Mouse (Mus musculus): ENCODE data around the gene Mxi1. TPM values are rescaled to one million over a fixed set of nuclear protein-coding genes. Genes with fewer than 3 reads are reported as not detected.
A peak's percentile ranks its signal among the peaks of the same experiment; 100 is the strongest.

Gene Mxi1
- total RNA-seq, 2 experiments from 2014 or later, result 27.7 to 31.0 TPM

- DNase-seq, result no peak
Observed at GRCm38 (mm10) chr19:53322438-53323048, 12.2 kb downstream of the Mxi1 start.

GRCm38 (mm10) chr19:53324866-53325265 lies 14.5 kb downstream of the Mxi1 start:
- DNase-seq, result no peak

DNA sequence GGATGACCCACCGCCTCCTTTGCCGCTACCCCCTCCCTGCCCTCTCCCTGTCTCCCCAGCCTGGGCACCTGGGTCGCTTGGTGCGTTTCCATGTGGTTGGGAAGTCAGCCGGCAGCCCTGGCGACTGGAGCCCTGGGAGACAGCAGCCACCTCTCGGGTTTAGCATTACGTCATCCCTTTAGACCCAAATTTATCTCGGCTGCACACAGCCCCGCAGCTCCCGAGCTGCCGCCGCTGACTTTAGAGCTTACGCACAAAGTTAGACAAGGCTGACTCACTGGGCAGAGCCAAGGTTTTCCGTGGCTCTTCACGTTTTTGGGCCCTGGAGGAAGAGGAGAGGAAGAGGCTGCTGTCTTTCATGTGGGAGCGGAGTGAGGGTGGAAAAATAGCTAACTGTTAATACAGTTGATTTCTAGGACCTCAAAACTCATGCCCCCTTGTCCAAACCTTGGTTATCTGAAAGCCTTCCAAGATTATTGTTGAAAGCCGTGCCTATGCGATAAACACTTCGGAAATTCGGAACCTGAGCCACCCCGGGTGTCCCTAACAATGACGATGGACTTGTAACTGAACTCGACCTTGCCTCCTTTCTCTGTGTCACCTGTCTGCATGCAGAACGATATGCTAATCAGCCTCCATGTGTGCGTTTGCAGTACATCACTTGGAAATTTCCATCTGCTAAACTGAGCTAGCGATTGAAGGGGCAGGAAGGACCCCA lies 15.4 kb downstream of the Mxi1 start:
- DNase-seq, result peak; percentile 49

DNA sequence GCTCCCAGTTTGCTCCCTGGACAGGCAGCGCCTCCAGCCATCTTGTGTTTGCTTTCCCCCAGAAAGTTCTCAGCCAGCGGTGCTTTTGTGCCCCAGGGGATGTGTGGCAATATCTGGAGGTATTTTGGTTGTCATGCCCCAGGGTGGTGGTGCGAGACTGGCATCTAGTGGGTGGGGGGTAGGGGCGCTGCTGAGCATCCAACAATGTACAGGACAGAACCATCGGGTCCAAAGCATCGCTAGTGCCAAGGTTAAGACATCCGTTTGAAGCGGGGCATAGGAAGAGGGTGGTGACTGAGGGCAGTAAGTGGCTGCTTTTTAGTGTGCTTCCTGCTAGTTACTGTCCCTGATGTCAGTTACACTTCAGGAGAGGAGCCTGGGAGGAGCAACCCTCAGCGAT lies 17.8 kb downstream of the Mxi1 start:
- DNase-seq, result no peak

DNA sequence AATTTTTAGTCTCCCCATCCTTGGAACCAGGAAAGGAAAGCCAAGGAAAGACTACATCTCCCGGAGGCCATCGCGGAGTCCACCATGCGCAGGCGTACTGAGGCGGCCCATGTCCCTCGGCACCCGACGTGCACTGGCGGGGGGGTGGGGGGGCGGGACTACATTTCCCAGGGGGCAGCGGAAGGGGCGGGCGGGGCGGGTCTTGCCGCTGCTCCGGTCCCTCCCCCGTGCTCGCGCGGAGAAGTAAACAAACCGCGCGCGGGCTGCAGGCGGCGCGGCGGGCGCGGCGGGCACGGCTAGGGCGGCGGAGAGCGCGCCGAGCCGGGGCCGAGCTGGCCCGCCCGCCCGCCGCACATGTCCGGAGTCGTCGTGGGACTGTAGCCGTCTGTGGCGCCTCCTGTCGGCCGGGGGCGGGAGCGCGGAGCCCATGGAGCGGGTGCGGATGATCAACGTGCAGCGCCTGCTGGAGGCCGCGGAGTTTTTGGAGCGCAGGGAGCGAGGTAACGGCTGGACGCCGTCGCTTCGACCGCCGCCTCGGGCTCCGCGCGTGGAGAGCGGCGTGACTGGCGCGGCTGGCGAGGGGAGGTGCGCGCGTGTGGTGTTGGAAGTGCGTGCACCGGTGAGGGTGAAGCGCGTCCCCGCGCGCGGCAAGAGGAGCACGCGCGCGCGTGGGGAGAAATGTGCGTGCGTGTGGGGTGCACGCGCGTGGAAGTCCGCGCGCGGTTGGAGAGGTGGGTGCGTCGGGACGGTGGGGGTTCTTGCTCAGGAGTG lies 19.1 kb downstream of the Mxi1 start:
- peak; percentile 93 for DNase-seq

DNA sequence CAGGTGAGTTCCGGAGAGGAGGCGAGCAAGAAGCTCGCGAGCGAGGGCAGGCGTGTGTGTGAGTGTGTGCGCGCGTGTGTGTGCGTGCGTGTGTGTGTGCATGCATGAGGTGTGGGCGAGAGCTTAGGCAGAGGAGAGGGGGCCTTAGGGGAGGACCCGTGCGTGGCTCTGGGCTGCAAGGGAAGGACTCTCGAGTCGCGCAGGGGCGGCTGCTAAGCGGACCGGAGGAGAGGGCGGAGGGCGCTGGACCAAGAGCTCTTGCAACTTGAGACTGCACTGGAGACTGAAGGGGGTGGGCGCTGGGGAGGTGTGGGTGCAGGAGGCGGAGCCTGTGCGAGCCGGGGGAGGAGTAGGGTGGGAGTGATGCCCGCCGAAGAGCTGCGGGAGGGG lies 19.7 kb downstream of the Mxi1 start:
- peak; percentile 72 for DNase-seq

DNA sequence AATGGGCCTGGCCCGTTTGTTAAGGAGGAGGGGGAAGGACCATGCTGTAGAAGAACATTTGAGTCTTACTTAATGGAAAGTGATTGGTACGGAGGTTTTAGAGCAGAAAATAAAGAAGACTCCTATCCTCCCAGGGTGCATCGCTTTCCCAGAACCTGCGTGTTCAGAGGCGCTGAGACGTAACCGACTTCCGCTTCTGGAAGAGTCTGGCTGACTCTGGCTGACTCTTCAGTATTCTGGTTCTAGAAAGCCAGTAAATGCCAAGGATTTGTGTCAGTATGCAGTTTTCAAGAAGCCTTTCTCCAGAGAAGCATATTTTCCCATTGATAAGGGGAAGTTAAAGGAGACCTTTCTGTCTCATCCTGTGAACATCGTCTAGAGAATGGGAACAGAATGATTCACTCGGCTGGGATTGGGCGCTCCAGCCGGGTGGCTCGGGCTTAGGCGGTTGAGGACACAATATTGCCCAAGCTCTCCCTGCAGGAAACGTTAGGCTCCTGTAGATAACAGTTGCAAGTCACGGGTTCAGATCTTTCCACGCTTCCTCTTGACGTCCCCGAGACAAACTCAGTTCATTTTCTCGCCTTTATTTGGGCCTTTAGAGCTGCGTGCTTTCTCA lies 21.7 kb downstream of the Mxi1 start:
- no peak for DNase-seq

DNA sequence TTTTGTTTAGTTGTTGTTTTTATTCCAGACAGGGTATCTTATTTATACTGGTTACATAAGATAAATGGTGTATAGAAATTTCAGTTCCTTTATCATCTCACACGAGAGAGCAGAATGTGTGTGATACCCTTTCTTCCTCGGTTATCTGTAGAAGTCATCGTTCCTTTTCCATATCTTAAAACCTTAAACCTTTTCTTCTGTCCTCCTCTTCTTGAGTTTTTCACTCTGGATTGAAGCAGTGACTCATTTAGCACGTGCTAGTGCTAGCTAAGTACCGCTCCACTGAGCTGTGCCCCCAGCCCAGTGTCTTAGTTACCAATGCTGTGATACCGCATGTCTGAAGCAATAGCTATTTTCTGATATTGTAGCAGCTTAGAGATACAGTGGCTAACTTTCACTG lies 23.4 kb downstream of the Mxi1 start:
- DNase-seq, result no peak

DNA sequence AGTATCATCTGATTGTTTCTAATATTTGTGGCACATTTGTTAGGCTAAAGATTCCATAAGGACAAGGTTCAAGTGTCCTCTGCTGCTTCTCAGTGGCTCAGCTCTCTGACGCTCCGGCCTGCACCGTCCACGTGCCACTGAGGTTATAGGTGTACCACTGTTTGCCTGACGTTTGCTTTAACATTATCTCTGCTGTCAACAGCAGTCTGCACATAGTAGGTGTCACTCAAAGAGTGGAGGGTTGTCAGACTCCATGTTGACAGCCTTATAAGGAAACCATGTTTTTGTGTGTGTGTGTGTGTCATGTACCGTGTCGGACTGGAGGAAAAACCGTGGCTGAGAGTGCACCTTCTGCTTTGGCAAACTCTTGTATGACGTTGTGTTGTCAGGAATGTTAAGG lies 24.9 kb downstream of the Mxi1 start:
- DNase-seq, result no peak

DNA sequence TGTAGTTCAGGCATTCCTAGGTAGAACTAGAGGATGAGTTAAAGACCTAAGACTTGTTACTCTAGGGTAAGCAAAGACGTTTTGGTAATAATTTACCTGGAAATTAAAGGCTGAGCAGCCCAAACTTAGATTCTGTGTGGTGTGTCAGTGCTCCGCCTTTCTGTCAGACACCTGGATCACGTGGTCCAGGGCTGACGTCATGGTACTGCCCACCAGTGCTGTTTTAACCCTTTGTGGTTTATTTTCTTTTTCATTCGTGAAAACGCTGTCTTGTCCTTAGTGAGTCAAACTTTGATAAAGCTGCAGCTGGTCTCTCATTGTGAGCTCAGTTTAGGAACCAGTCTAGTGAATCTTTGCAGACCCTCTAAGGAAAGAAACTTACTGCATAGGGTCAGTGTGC lies 30.1 kb downstream of the Mxi1 start:
- DNase-seq, result no peak

GRCm38 (mm10) chr19:53343174-53343881 lies 33.0 kb downstream of the Mxi1 start:
- no peak for DNase-seq

DNA sequence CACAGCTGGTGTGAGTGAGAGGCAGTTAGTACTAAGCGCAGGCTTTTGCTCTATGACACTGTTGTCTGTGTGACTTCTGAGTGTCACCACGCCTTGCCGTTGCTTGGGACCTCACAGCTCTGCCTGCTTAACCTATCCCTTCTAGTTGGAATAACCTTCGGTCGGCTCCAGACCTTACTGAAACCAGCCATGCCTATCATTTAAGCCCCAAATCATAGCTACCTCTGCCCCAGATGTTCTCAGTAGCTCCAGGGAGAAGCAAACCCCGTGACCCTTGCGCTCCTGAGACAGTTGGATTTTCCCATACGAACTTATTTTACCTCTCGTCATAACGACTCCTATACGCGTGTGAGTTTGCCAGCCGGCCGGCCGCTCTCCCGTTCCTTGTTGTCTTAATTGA lies 33.7 kb downstream of the Mxi1 start:
- DNase-seq, result no peak

DNA sequence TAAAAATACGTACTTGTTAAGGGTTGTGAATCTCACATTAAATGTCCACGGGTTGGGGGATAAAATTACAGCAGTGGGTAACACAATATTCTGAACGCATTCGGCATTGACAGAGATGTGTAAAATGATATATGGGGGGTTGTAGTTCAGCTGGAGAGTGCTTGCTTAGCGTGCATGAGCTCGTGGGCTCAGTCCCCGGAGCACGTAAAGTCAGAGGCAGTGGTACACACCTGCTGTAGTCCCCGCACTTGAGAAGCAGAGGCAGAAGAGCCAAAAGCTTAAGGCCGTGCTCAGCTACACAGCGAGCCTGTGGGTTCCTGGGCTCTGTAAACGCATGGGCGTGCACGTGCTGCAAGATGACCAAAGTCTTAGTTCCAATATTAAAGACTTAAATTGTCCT lies 35.4 kb downstream of the Mxi1 start:
- no peak for DNase-seq

DNA sequence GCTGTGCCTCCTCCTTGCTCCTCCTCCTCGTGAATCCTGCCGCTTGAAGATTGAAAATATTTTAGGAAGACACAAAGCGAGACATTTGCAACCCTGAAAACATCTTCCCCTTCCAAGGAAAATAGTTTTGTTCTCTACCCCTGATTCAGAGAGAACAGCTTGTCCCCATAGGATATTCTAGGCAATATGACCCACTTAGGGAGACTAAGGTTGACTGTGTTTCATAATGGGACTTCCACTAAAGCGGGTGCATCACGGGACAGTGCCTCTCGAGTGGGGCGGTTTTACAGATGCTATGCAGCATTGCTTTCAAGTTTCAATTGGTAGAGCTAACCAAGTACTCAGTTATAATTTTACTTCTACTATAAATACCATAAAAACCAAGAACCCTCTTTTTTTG lies 43.5 kb downstream of the Mxi1 start:
- DNase-seq, result no peak

GRCm38 (mm10) chr19:53354271-53355000 lies 44.1 kb downstream of the Mxi1 start:
- DNase-seq, result no peak

- DNase-seq, result no peak
Observed at GRCm38 (mm10) chr19:53355065-53355464, 44.7 kb downstream of the Mxi1 start.

- DNase-seq, result peak; percentile 68
Observed at GRCm38 (mm10) chr19:53359160-53360033, 49.1 kb downstream of the Mxi1 start.

GRCm38 (mm10) chr19:53360265-53360958 lies 50.1 kb downstream of the Mxi1 start:
- no peak for DNase-seq

DNA sequence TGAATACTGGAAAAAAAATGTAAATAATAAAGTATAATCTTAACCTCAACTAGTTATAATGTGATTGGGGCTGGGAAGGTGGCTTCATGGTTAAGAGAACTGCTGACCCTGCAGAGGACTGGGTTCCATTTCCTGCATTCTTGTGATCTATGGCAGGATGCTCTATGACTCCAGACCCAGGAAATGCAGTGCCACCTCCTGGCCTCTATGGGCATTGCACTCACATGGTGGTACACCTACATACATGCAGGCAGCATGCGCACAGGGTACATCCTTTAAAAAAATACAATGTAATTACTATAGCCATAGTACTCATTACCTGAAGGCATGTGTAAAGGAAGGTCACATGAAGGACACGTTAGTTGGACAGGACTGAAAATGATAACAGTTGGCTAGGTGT lies 52.6 kb downstream of the Mxi1 start:
- DNase-seq, result peak; percentile 20

DNA sequence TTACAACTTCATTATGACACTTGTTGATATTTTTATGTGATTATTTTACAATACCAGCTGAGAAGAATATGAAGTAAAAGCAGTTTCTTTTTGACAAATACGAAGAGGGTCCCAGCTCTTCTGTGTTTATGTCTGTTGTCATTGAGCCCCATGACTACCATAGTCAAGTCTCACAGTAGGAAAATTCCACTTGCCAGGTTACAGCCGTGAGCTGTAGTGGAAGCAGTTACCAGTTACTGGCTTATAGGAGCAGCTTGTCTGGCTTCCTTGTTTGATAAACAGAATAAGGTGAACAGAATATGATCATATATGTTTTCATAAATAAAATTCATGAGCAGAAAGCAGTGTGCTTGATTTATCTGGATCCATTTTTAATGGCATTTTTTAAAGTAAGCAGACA lies 54.2 kb downstream of the Mxi1 start:
- DNase-seq, result no peak

All from gastrocnemius, postnatal 10 days (tissue).